Mouse (Mus musculus): ENCODE results near the gene Trpm3.

DNA sequence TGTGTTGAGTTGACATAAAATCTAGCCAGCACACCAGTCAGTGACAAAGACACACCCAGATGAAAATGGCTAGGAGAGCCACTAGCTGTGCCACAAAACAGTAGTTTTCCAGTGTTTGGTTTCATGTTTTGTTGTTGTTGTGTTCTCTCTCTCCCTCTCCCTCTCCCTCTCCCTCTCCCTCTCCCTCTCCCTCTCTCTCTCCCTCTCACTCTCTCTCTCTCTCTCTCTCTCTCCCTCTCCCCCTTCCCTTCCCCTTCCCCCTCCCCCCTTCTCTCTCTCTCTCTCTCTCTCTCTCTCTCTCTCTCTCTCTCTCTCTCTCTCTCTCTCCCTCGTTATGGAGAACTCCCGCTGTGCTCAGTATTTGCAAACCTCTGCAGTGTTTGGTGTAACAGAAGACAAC lies 874.8 kb downstream of the Trpm3 start:
- TF ChIP-seq GATA1 (IDR thresholded peaks at IDR 0.05; ENCODE audit: borderline replicate concordance, low read length) (no peak), FLI1 (IDR thresholded peaks at IDR 0.05; ENCODE audit: low read length) (no peak)
